In the genomic region with DNA sequence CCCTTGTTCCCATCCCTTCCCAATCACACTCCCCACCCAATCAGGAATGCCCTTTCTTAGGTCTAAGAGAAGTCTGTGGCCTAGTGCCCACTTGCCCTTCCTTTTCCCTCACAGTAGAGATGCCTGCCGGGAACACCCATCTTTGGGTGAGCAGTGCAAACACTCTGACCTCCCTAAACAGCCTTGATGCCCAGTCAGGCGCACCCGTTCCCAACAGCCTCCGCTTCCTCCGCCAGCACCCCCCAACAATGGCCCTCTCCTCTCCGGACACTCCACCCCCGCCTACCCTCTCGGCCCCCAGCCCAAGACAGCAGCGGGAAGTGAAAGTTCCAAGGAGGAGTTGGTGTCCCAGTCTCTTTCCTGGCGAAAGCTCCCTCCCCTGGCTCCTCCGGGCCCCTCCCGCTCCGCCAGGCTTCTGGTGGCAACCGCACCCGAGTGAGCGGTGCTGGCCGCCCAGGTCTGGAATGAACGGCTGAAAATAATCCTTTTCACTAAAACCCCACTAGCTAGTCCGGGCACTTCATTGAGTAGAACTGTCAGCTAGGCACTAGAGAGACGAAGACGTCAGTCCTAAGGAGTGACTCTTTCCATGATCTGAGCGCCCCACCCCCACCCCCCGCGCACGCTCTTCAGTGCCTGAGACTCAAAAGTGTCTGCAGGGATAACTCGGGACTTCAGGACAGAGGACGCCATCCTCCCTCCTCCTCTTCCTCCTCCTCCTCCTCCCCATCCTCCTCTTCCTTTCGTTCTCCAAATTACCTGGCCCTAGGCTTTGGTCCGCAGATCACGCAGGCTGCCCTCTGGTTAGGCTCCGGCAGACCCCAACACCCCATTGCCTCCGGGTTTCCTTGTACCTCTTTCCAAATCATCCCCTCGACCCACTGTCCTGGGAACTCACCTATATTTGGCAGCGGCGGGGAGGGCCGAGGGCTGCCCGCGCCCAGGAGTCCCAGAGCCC, we compare ENCODE assay signal across 1 mouse cellular context.
A peak's percentile ranks its signal among the peaks of the same experiment; 100 is the strongest.
TF ChIP-seq lines count a peak whose summit lies in the region.

No protein-coding gene starts in this region.

TF ChIP-seq in CH12.LX, 34 proteins besides CTCF, POLR2A, EP300 and RAD21:
- TF ChIP-seq MYC (IDR thresholded peaks at IDR 0.05; ENCODE audit: low read depth, low read length) (no peak), MXI1 (IDR thresholded peaks at IDR 0.05; ENCODE audit: low read depth, low read length) (0 out of 2 replicates have a peak, but pooled peaks have one; percentile 14), UBTF (IDR thresholded peaks at IDR 0.05; ENCODE audit: low read depth, low read length) (no peak), NRF1 (IDR thresholded peaks at IDR 0.05; ENCODE audit: low read depth, low read length) (peak; percentile 56), CHD2 (IDR thresholded peaks at IDR 0.05; ENCODE audit: low read length) (no peak), ETS1 (conservative IDR thresholded peaks at IDR 0.05; ENCODE audit: low read depth, low read length) (no peak)
